Mouse (Mus musculus) embryo, embryonic 10 days (tissue): ENCODE measurements around the gene 1700113H08Rik.

ENCODE experiments used
- DNase-seq: peaks from one replicate; pipeline ENCODE4 v3.0.0-alpha.2; 2015; ENCODE audit warnings: low spot score

1700113H08Rik gene

DNA sequence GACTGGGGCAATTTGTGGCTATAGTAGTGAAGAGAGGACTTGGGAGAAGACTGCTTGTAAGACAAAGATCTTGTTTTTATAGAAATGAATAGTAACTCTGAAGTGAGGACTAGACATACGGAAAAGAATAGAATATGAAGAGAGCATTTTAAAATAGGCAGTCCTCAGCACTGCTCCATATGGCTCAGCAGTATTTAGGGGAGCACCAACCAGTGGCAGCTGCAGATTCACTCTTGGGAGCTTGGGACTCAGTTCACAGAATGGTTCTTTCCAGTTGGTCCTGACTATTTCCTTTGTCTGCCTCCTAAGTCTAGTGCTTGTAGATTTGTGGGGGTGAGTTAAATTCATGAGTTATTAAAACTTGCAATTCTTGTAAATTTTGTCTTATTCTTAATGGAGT lies 151.6 kb downstream of the 1700113H08Rik start:
- DNase-seq, result no peak

GRCm38 (mm10) chr10:87211046-87211445 lies 153.2 kb downstream of the 1700113H08Rik start:
- DNase-seq, result no peak

DNA sequence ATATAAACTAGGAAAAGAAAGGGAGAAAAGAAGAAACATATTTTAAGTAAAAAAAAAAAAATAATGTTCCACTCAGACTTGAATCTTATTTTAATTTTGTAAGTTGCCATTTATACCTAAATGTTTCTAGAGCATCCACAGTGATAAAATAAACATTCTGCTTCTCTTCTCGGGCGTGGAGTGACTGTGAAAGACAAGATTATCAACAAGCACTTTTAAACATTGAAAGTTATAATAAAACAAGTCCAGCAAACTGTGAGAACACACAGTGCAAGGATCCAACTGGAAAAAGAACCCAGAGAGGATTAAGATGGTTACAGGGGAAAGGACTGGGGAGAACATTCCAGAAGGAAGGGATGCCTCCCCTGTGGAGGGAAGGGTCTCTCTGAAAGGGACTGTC lies 155.0 kb downstream of the 1700113H08Rik start:
- no peak for DNase-seq

DNA sequence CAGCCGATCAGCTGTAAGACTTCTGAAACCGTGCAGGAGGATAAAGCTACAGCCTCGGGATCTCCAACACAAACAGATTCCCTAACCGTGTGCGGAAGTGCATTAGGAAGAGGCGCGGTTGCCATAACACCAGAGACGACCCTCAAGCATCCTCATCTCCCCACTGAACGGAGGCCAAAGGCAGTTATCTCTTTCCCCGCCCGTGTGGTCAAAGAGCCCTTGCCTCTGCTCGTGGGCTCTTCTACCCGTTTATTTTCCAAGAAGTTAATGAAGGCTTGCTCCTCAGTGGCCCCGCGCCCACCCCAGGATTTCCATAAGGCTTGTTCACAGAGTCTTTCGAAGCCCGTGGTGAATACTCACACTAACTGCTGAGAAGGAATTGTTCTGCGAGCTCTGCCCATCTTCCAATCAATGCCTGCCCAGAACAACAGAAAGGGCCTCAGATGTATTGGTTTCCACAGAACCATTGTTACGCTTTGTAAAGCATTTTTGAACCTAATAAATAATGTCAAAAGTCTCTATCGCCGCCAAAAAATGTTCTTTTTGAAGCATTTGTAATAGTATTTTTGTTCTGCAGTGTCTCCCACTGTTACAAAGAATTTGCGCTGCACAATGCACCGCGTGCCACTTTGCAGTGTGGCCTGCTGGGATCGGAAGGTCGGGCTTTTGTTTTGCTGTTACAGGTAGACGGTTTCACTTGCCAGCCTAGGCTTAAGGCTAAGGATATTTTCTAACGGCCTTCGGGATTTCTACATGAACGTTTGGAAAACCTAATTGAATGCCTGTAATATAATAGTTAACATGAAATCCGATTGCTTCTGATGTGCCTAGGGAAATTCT lies 172.4 kb downstream of the 1700113H08Rik start:
- DNase-seq, result peak; percentile 61

- DNase-seq, result peak; percentile 40
Measured at GRCm38 (mm10) chr10:87239332-87240008, 181.6 kb downstream of the 1700113H08Rik start.

DNA sequence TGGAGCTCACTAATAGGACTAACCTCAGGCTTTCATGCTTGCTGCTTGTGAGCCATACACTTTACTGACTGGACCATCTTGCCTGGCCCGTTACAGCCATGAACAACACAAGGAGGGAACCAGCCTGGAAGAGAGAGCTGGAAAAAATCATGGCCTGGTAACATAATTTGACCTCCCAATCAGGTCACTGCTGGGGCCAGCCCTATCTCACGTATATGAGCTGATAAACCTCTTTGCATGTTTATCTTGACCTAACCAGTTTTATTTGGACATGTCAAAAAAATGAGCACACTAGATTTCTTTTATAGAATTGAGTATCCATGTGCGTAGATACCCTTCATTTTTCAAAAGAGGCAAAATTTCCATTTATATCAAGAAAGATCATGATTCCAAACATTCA lies 213.9 kb downstream of the 1700113H08Rik start:
- no peak for DNase-seq

DNA sequence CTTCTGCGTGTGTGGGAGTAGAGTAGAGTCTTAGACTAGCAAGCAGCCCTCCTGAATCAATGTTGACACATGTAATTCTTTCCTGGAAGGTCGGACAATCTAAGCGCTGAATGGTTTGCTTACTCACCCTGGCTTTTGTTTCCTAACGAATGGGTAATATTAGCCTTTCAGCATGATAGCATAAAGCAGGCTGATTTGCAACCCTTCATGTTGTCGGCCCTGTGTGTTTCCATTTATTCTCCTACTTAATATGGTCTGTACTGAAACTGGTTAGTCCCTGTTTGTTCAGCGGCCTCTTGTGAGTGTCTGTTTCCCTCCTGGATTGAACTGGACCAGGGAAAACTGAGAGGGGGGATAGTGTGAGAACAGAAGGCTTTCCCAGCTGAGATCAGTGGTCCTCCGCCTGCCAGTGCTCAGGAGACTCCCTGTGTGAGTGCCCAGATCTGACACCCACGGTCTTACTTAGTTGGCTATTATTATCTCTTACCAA lies 214.3 kb downstream of the 1700113H08Rik start:
- no peak for DNase-seq

GRCm38 (mm10) chr10:87275075-87275474 lies 217.2 kb downstream of the 1700113H08Rik start:
- DNase-seq, result no peak
